Mouse (Mus musculus): ENCODE measurements around the gene Myo9b.
A peak's percentile ranks its signal among the peaks of the same experiment; 100 is the strongest.
"Not testable (repeated sequence)": the region's sequence is repeated elsewhere in the genome, so short reads cannot be mapped to it uniquely, and the experiment has no call there.

Myo9b gene

GRCm38 (mm10) chr8:71272286-71273150 is at the start of gene Myo9b, which contains the start of gene Haus8:
TSS of gene Myo9b (plus strand) at chr8:71272714.
TSS of gene Haus8 (minus strand) at chr8:71272934.
- DNase-seq = peak; percentile 99

GRCm38 (mm10) chr8:71224560-71224959 is 48.0 kb upstream of the Myo9b start:
- no peak for DNase-seq

- no peak for DNase-seq
Observed at GRCm38 (mm10) chr8:71242757-71243156, 29.8 kb upstream of the Myo9b start.

- DNase-seq = no peak
Observed at GRCm38 (mm10) chr8:71248203-71248602, 24.3 kb upstream of the Myo9b start.

GRCm38 (mm10) chr8:71256545-71257232 is 15.8 kb upstream of the Myo9b start:
- DNase-seq = no peak

- no peak for DNase-seq
Observed at GRCm38 (mm10) chr8:71261234-71261633, 11.3 kb upstream of the Myo9b start.

GRCm38 (mm10) chr8:71267690-71268089 is 4.8 kb upstream of the Myo9b start:
- DNase-seq = no peak

- not testable (repeated sequence) for DNase-seq
Observed at GRCm38 (mm10) chr8:71268286-71268685, 4.2 kb upstream of the Myo9b start.

- no peak for DNase-seq
Observed at GRCm38 (mm10) chr8:71271630-71272029, 884 bp upstream of the Myo9b start.

GRCm38 (mm10) chr8:71273151-71273510 is 617 bp downstream of the Myo9b start:
- peak; percentile 47 for DNase-seq

- no peak for DNase-seq
Observed at GRCm38 (mm10) chr8:71274478-71274877, 2.0 kb downstream of the Myo9b start.

GRCm38 (mm10) chr8:71276166-71276565 is 3.7 kb downstream of the Myo9b start:
- DNase-seq = no peak

GRCm38 (mm10) chr8:71279409-71279808 is 6.9 kb downstream of the Myo9b start:
- DNase-seq = not testable (repeated sequence)

- not testable (repeated sequence) for DNase-seq
Observed at GRCm38 (mm10) chr8:71281731-71282130, 9.2 kb downstream of the Myo9b start.

GRCm38 (mm10) chr8:71282621-71283020 is 10.1 kb downstream of the Myo9b start:
- no peak for DNase-seq

GRCm38 (mm10) chr8:71286223-71286622 is 13.7 kb downstream of the Myo9b start:
- not testable (repeated sequence) for DNase-seq

- no peak for DNase-seq
Observed at GRCm38 (mm10) chr8:71288441-71288949, 16.0 kb downstream of the Myo9b start.

GRCm38 (mm10) chr8:71289098-71289497 is 16.6 kb downstream of the Myo9b start:
- DNase-seq = no peak

GRCm38 (mm10) chr8:71290211-71290610 is 17.7 kb downstream of the Myo9b start:
- no peak for DNase-seq

- DNase-seq = no peak
Observed at GRCm38 (mm10) chr8:71290911-71291310, 18.4 kb downstream of the Myo9b start.

- DNase-seq = no peak
Observed at GRCm38 (mm10) chr8:71291351-71291750, 18.8 kb downstream of the Myo9b start.

- DNase-seq = not testable (repeated sequence)
Observed at GRCm38 (mm10) chr8:71293930-71294329, 21.4 kb downstream of the Myo9b start.

GRCm38 (mm10) chr8:71296188-71296621 is 23.7 kb downstream of the Myo9b start:
- DNase-seq = no peak

GRCm38 (mm10) chr8:71296784-71297183 is 24.3 kb downstream of the Myo9b start:
- no peak for DNase-seq
